Mouse (Mus musculus) telencephalon, adult 2 months (tissue): ENCODE measurements around the gene Stat2.
"Not testable (repeated sequence)": the region's sequence is repeated elsewhere in the genome, so short reads cannot be mapped to it uniquely, and the experiment has no call there.

Experiments
- DNase-seq: peaks from one replicate; pipeline ENCODE4 v3.0.0-alpha.2; 2011; ENCODE audit warnings: low read depth, low spot score

Gene Stat2

DNA sequence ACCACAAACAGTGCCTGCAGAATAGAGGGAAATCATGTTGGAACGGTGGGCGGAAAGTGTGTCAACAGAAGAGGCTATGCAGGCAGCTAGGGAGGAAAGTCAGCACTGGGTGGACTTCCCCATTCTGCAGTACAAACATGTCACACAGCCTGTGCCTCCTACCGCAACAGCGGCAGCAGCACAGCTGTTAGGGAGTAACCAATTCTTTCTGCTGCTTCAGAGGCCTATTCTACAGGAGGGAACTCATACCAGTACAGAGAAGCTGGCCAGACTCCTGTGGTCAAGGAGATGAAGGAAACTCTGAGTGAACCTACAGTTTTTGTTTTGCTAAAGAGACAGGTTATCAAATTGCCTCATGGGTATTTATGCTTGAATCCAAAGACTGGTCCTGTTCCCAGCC is 11.4 kb upstream of the Stat2 start:
- DNase-seq: no peak

DNA sequence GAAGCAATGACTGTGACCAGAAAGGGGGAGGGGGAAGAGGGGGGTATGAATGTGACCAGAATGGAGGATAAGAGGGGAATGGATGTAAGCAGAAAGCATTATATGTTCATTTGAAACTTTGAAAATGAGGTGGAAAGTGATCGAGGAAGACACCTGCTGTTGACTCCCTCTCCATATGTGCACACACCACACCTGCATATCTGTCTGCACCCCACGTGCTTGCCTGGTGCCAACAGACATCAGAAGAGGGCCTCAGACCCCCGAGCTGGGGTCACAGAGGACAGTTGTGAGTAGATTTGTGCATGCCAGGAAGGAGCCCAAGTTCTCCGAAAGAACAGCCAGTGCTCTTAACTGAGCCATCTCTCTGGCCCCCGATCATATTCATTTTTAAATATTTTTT is 10.4 kb upstream of the Stat2 start:
- DNase-seq: no peak

- DNase-seq: not testable (repeated sequence)
Observed at GRCm38 (mm10) chr10:128260376-128260775, 10.0 kb upstream of the Stat2 start.

GRCm38 (mm10) chr10:128262300-128262699 is 8.1 kb upstream of the Stat2 start:
- no peak for DNase-seq

- DNase-seq: no peak
Observed at GRCm38 (mm10) chr10:128263393-128264310, 6.7 kb upstream of the Stat2 start.

DNA sequence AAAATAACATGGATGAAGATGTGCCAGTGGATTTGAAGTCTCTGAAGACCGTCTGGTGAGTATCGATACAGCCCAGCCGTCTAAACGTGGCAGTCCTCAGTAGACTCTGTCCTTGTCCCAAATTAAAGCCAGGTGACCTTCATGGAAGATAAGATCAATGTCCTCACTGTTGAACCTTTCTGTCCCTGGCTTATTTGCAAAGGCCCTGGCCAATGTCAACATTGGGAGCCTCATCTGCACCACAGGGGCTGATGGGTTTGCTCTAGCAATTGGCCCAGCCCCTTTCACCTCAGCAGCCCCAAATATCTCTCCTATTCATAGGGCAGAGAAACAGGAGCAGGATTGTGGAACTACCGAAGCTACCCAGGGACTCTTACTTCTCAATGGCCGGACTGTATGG is 2.0 kb upstream of the Stat2 start, which contains the start of gene Apof:
Gene Apof (plus strand): TSS at position 301 of the 400 bp plus-strand sequence.
- no peak for DNase-seq

DNA sequence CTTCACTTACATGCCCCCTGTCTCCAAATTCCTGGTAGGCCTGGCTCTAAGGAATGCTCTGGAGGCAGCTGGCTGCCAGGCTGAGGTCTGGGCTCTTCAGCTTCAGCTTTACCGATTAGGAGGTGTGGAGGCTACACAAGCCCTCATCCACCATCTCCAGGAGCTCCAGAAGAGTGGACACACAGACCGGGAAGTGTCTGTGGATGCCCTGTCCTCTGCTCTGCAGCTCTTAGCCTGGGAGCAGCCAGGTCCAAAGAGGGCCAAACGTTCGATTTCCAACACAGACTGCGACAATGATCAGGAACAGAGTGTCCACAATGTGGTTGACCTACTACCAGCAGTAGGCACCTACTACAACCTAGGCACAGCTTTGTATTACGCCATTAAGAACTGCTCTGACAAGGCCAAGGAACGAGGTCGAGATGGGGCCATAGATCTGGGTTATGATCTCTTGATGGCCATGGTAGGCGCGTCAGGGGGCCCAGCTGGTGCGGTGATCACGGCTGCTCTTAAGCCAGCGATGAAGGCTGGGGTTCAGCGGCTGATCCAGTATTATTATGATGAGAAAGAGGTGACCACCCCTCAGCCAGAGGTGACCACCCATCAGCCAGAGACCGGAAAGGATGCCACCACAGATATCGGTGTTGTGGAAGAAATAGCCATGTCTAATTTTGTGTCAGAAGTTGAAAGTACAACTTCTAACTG is 1.0 kb upstream of the Stat2 start:
- DNase-seq: no peak

DNA sequence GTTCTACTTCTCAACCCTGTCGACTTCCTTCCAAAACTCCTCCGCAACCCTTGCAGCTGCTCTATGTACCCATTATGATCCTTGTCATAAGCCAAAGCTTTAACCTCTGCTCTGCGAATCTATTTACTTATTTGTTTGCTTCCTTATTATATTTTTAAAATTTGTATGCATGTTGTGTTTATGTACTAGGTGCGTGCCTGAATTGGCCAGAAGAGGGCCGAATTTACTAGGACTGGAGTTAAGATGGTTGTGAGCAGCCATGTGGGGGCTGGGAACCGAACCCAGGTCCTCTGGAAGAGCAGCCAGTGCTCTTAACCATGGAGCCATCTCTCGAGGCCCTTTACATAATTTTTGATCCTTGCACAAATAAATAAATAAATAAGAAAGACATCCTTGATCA is 507 bp downstream of the Stat2 start:
- DNase-seq: no peak

GRCm38 (mm10) chr10:128271883-128272282 is 1.5 kb downstream of the Stat2 start:
- DNase-seq: no peak

GRCm38 (mm10) chr10:128272819-128273439 is 2.6 kb downstream of the Stat2 start:
- DNase-seq: not testable (repeated sequence)

DNA sequence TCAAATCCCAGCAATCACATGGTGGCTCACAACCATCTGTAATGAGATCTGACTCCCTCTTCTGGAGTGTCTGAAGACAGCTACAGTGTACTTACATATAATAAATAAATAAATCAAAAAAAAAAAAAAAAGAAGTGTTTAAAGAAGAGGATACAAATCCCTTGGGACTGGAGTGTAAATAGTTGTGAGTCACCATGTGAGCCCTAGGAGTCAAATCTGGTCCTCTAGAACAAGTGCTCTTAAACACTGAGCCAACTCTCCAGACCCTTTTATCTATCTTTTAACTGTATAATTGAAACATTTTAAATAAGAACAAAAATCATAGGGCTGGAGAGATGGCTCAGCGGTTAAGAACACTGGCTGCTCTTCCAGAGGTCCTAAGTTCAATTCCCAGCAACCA is 5.0 kb downstream of the Stat2 start:
- DNase-seq: not testable (repeated sequence)

GRCm38 (mm10) chr10:128278158-128278557 is 7.8 kb downstream of the Stat2 start:
- no peak for DNase-seq

DNA sequence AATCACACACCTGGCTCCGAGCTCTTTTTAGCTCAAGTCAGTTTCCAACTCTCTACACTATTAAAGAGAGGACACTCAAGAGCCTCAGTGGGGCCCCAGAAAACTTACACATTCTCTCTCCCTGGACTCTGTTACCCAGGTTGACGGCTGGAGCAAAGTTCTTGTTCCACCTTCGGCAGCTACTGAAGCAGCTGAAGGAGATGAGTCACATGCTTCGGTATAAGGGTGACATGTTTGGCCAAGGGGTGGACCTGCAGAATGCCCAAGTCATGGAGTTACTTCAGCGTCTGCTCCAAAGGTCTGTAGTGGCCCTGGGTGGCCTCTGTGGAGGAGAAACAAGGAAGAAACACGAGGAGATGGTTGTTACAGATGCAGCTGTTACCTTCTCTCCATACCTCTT is 10.6 kb downstream of the Stat2 start:
- no peak for DNase-seq

DNA sequence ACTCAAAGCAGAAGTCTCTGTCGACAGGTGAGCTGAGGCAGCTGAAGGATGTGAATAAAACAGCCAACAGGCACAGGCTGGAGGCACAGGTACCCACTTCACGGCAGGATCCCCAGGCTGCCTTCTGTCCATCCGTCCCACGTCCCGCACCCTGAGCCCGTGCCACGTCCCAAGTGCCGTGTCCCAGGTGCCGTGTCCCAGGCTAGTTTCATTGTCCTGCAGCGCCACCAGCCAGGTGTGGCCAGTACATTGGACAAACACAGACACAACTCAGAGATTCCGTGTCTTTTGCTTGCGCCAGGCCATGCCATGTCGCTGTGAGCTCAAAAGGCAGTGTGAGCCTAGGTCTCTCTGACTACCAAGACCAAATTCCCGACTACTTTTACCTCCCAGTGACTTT is 11.3 kb downstream of the Stat2 start:
- DNase-seq: no peak

DNA sequence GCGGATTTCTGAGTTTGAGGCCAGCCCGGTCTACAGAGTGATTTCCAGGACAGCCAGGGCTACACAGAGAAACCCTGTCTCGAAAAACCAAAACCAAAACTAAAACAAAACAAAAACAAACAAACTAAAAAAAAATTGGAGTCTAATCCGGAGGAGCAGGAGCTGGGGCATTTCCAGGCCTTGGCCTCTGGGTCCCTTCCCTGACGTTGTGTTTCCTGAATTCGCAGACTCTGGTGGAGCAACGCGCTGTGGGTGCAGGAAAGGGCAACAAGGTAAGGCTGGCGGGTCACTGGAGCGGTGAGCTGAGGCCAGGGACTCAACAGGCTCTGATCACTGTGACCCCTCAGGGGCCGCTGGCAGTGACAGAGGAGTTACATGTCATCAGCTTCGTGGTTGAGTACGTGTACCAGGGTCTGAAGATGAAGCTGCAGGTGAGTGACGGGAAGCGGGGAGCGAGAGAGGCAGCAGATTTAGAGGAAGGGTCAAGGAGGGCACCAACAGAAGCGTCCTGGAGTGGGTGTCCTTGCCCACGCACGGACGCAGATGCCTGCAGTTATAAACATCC is 12.6 kb downstream of the Stat2 start:
- no peak for DNase-seq

DNA sequence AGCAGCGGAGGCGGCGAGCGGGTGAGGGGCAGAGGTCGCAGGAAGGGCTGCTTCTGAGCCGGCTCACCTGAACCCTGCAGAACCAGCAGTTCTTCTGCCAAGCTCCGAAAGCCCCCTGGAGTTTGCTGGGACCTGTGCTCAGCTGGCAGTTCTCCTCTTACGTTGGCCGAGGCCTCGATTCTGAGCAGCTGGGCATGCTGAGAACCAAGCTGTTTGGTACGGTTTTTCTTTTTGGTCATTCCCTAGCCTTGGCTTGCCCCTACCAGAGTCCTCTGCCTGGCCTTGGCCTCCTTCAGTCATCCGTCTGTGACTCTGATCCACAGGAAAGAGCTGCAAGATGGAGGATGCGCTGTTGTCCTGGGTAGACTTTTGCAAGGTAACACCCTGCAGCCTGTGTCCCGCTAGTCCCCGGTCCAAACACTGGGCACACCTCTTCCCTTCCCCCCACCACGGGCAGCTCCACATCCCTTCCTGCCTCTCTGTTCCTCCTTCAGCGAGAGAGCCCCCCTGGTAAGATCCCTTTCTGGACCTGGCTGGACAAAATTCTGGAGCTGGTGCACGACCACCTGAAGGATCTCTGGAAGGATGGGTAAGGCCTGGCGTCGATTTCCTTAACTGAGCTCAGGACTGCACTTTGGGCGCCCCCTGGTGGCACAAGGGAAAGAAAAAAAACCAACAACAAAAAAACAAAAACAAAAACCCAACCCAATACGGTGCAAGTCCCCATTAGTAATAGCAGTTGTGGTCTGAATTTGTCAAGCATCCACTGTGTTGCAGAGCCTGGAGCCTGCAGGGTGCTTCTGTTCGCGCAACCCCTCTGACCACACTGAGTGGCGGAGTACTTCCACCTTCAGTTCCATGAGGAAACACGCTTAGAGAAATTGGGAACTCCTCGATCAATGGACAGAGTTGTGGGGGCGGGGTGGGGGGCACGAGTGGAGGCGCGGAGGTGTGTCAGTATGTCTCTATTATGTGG is 13.5 kb downstream of the Stat2 start:
- no peak for DNase-seq

GRCm38 (mm10) chr10:128290594-128290993 is 20.2 kb downstream of the Stat2 start:
- DNase-seq: not testable (repeated sequence)

DNA sequence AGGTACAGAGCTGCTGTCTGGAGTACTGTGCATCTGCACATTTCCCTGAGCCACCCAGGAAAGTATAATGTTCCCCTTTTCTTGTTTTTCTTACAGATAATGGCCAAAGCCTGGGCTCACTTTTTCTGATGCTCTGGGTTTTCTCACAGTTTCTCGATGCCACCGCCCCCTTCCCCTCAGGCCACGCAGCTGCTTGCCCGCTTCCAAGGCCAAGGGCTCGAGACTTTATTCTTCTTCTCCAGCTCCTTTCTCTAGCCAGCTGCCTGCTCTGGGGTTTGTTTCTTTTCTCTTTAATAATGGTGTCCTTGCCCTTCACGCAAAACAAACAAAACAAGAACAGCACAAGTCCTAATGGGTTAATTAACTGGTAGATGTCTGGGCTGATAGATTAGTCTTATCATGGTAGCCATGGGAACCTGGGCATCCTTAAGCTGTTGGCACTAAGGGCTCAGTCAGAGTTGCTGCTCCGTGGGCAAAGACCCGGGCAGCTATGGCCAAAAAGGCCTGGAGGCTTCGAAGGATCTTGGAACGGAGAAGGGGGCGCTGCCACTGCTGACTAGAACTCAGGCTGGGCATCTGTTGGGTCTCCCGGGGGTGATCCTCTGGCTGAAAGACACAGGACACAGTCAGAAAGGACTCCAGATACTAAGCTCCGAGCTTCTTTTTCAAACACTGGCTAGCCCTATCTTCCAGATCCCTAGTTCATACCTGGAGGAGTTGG is 26.2 kb downstream of the Stat2 start:
- DNase-seq: no peak

- DNase-seq: no peak
Observed at GRCm38 (mm10) chr10:128297221-128297620, 26.9 kb downstream of the Stat2 start.

DNA sequence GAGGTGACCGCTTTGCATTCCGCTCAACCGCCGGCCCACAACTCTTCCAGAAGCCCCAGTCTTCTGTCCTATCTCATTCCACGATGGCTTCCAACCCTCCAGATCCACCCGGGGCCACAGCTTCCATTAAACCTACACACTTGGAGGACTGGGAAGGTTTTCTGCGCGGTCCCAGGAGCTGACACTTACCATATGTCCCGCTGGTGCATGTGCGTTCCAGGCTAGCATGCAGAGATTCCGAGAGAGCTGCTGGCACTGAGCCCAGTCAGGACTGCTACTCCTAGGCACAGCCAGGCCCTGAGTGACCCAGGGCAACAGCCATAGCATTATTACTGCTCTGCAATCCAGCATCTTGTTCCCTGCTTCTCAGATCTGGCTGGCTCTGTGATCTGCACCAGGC is 27.3 kb downstream of the Stat2 start:
- no peak for DNase-seq
